ENCODE assay signal across 21 mouse cellular contexts in the genomic region with DNA sequence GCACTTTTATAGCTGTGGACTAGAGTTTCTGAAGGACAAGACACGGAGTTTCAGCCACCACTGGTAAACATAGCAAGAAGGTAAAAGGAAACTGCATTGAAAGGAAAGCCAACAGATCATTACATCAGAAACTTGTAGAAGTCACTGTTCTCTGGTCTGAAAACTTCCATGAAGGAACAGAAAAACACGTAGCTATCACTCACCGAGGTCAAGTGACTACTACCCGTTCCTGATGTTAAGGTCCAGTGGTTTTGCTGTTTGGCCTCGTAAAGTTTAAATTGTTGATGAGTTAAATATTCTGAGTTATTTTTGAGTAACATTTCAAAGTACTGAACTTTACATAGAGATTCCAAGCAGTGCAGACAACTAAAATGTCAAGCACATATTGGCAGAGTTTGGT. TPM values are rescaled to one million over a fixed set of nuclear protein-coding genes. Genes with fewer than 3 reads are reported as not detected.
A peak's percentile ranks its signal among the peaks of the same experiment; 100 is the strongest.
DNase-seq lines count a peak whose midpoint lies in the region; ATAC-seq and TF ChIP-seq lines count a peak whose summit lies in the region.
"Had no signal": no experiment of that assay in that cellular context is flagged by ENCODE, and none has a peak within 500 bp of the region (broad histone marks: within the 10 kb centered on the region; RNA-seq: fewer than 3 reads in every experiment).

No protein-coding gene starts in this region.

- no peak for ATAC-seq in neural tube, embryonic 14.5 days (ENCODE audit: low read depth)
- ATAC-seq: activated CD4-positive, CD25-positive, alpha-beta regulatory T cell, adult 4 months; Patski had no signal

- peak overlapping the region; percentile 64 for H3K4me3 ChIP-seq in kidney, adult 2 months (ENCODE audit: insufficient read depth, low read depth, low read length)
- H3K4me3 ChIP-seq in neural tube, embryonic 14.5 days (ENCODE audit: low read depth, low read length), result no peak overlapping the region
- H3K4me3 ChIP-seq: myocyte had no signal

- H3K4me2 ChIP-seq in neural tube, embryonic 14.5 days (ENCODE audit: low read depth, low read length), result peak overlapping the region; percentile 66; the same call in 1 of the 2 replicates

- H3K4me1 ChIP-seq in kidney, adult 2 months (ENCODE audit: control insufficient read depth, insufficient read depth, low read length), result peaks cover 2% of the 10 kb centered on the region; the same call in 1 of the 2 replicates
- H3K4me1 ChIP-seq in neural tube, embryonic 14.5 days (ENCODE audit: control insufficient read depth, insufficient read depth, low read length), result 0 out of 2 replicates have a peak, but pooled peaks cover 4% of the 10 kb centered on the region

- WGBS in kidney, adult 2 months, result 43% methylated on average over 5 of the region's 5 CpGs
- 83% methylated on average over 5 of the region's 5 CpGs for WGBS in neural tube, embryonic 14.5 days

- H3K27me3 ChIP-seq in kidney, adult 2 months (replicated peaks; ENCODE audit: control insufficient read depth, insufficient read depth, low read length), result no peaks in the 10 kb centered on the region
- peaks cover 2% of the 10 kb centered on the region; the same call in 1 of the 2 replicates for H3K27me3 ChIP-seq in neural tube, embryonic 14.5 days (ENCODE audit: control insufficient read depth, insufficient read depth, low read length)

- H3K9ac ChIP-seq in neural tube, embryonic 14.5 days (replicated peaks; ENCODE audit: low read depth, low read length), result no peak overlapping the region
- H3K9ac ChIP-seq: liver, embryonic 14.5 days had no signal

- peak overlapping the region; percentile 97 for H3K27ac ChIP-seq in kidney, adult 2 months (ENCODE audit: insufficient read depth, low read depth, low read length)
- H3K27ac ChIP-seq in neural tube, embryonic 14.5 days (ENCODE audit: low read depth, low read length), result no peak overlapping the region
- H3K27ac ChIP-seq: forebrain, embryonic 12.5 days; heart, embryonic 10.5 days; limb, embryonic 13.5 days; liver, embryonic 14.5 days had no signal

- peak; percentile 82 for DNase-seq in kidney, adult 2 months
- DNase-seq in kidney, postnatal 25 days, result no peak
- DNase-seq in kidney, adult 8-10 months, result peak; percentile 54 to 66
- peak; percentile 39 for DNase-seq in kidney, postnatal 14 days
- no peak for DNase-seq in cerebellum, postnatal 25 days
- no peak for DNase-seq in cerebellum, adult 8-10 months
- DNase-seq: adrenal gland, postnatal 36 days; cerebellum, adult 9-11 months; gastrocnemius, postnatal 10 days; heart, postnatal 10 days; right cerebral cortex, adult 18-20 months; thymus, adult 2 months had no signal

- TF ChIP-seq POLR2A in kidney, adult 2 months (IDR thresholded peaks at IDR 0.05; ENCODE audit: low read depth, low read length), result peak; percentile 54

- no peaks in the 10 kb centered on the region for H3K9me3 ChIP-seq in neural tube, embryonic 14.5 days (ENCODE audit: control insufficient read depth, low read length)
- H3K9me3 ChIP-seq: forebrain, embryonic 12.5 days; heart, embryonic 10.5 days; limb, embryonic 13.5 days had no signal

- H3K36me3 ChIP-seq in kidney, adult 2 months (ENCODE audit: control insufficient read depth, insufficient read depth, low read length), result no peaks in the 10 kb centered on the region
- no peaks in the 10 kb centered on the region for H3K36me3 ChIP-seq in neural tube, embryonic 14.5 days (ENCODE audit: control insufficient read depth, insufficient read depth, low read length)
- H3K36me3 ChIP-seq: forebrain, embryonic 12.5 days; heart, embryonic 10.5 days; limb, embryonic 13.5 days had no signal

- TF ChIP-seq CTCF in kidney, adult 2 months (conservative IDR thresholded peaks at IDR 0.05; ENCODE audit: insufficient read depth, insufficient read length, low read depth, low read length), result no peak

RNA-seq across cellular contexts. Expression of a gene that starts 2.0 kb away (rescaled TPM):
- 50.4 and 61.1 TPM in 2 replicates for polyA plus RNA-seq in kidney, adult 2 months (2012; rRNA removed)
- 4.7 and 5.3 TPM in 2 replicates for polyA plus RNA-seq in neural tube, embryonic 14.5 days (2014; fragmentation: Nextera tagmentation; extraction: Ambion mirVana)
- polyA plus RNA-seq: C2C12, myocyte, Patski had no signal

Comparison
In these comparisons a context has a peak if more than half of its experiments do, and no peak if none do; other contexts are left out.
1. DNase-seq: peak in kidney, adult 2 months (single experiment), kidney, adult 8-10 months (2 of 2) and kidney, postnatal 14 days (single experiment); none in kidney, postnatal 25 days (0 of 2), cerebellum, postnatal 25 days (0 of 2) and cerebellum, adult 8-10 months (single experiment).